Mouse (Mus musculus): Measurements from ENCODE around the gene Prkcd. TPM values are rescaled to one million over a fixed set of nuclear protein-coding genes. Genes with fewer than 3 reads are reported as not detected.
A peak's percentile ranks its signal among the peaks of the same experiment; 100 is the strongest.

Gene Prkcd
- polyA plus RNA-seq, 1 experiment from 2014 or later, result 20.8 TPM

- DNase-seq (ENCODE audit: low spot score), result no peak
These were observed 12.9 kb downstream of the Prkcd start for GRCm38 (mm10) chr14:30612962-30613715.

GRCm38 (mm10) chr14:30612523-30612922 is 13.5 kb downstream of the Prkcd start:
- no peak overlapping the region; the same call in 1 of the 2 replicates for H3K27ac ChIP-seq (replicated peaks)
- H3K4me1 ChIP-seq, result peaks cover 19% of the 10 kb centered on the region
- DNase-seq (ENCODE audit: low spot score), result peak; percentile 82
- H3K36me3 ChIP-seq, result 0 out of 2 replicates have a peak, but pooled peaks cover 2% of the 10 kb centered on the region
- no peak overlapping the region for H3K4me3 ChIP-seq
- H3K9me3 ChIP-seq (replicated peaks), result no peaks in the 10 kb centered on the region
- whole genome bisulfite sequencing, result 19% methylated on average over 7 of the region's 7 CpGs
- no peaks in the 10 kb centered on the region for H3K27me3 ChIP-seq (ENCODE audit: low read depth, poor library complexity, severe bottlenecking)

More at GRCm38 (mm10) chr14:30612962-30613715, 12.9 kb downstream of the Prkcd start:
- Histone ChIP-seq H3K4me1 (peaks cover 19% of the 10 kb centered on the region), H3K36me3 (0 out of 2 replicates have a peak, but pooled peaks cover 2% of the 10 kb centered on the region), H3K4me3 (no peak overlapping the region), H3K27me3 (ENCODE audit: low read depth, poor library complexity, severe bottlenecking) (no peaks in the 10 kb centered on the region), H3K9me3 (replicated peaks) (no peaks in the 10 kb centered on the region), H3K27ac (replicated peaks) (no peak overlapping the region)
- WGBS, result 84% methylated on average over 2 of the region's 2 CpGs

- Histone ChIP-seq H3K36me3 (0 out of 2 replicates have a peak, but pooled peaks cover 2% of the 10 kb centered on the region), H3K27me3 (ENCODE audit: low read depth, poor library complexity, severe bottlenecking) (no peaks in the 10 kb centered on the region), H3K4me1 (peaks cover 19% of the 10 kb centered on the region), H3K4me3 (no peak overlapping the region), H3K9me3 (replicated peaks) (no peaks in the 10 kb centered on the region), H3K27ac (replicated peaks) (peak overlapping the region; percentile 63; the same call in 1 of the 2 replicates)
- 89% methylated on average over 3 of the region's 3 CpGs for WGBS
- no peak for DNase-seq (ENCODE audit: low spot score)
These were observed 15.1 kb downstream of the Prkcd start for GRCm38 (mm10) chr14:30610940-30611339.

GRCm38 (mm10) chr14:30610304-30610703 is 15.7 kb downstream of the Prkcd start:
- no peak overlapping the region for H3K27ac ChIP-seq (replicated peaks)
- peaks cover 19% of the 10 kb centered on the region for H3K4me1 ChIP-seq
- no peaks in the 10 kb centered on the region for H3K9me3 ChIP-seq (replicated peaks)
- DNase-seq (ENCODE audit: low spot score), result no peak
- no peaks in the 10 kb centered on the region for H3K27me3 ChIP-seq (ENCODE audit: low read depth, poor library complexity, severe bottlenecking)
- 80% methylated on average over 2 of the region's 2 CpGs for WGBS
- H3K4me3 ChIP-seq, result no peak overlapping the region
- 0 out of 2 replicates have a peak, but pooled peaks cover 2% of the 10 kb centered on the region for H3K36me3 ChIP-seq

GRCm38 (mm10) chr14:30609499-30609898 is 16.5 kb downstream of the Prkcd start:
- H3K36me3 ChIP-seq, result 0 out of 2 replicates have a peak, but pooled peaks cover 2% of the 10 kb centered on the region
- no peaks in the 10 kb centered on the region for H3K9me3 ChIP-seq (replicated peaks)
- 85% methylated on average over 3 of the region's 3 CpGs for WGBS
- no peaks in the 10 kb centered on the region for H3K27me3 ChIP-seq (ENCODE audit: low read depth, poor library complexity, severe bottlenecking)
- H3K27ac ChIP-seq (replicated peaks), result no peak overlapping the region
- no peak overlapping the region for H3K4me3 ChIP-seq
- no peak for DNase-seq (ENCODE audit: low spot score)
- H3K4me1 ChIP-seq, result peaks cover 19% of the 10 kb centered on the region

- no peak for DNase-seq (ENCODE audit: low spot score)
- Histone ChIP-seq H3K9me3 (replicated peaks) (no peaks in the 10 kb centered on the region), H3K27ac (replicated peaks) (no peak overlapping the region), H3K4me1 (peaks cover 19% of the 10 kb centered on the region), H3K36me3 (0 out of 2 replicates have a peak, but pooled peaks cover 2% of the 10 kb centered on the region), H3K27me3 (ENCODE audit: low read depth, poor library complexity, severe bottlenecking) (no peaks in the 10 kb centered on the region), H3K4me3 (no peak overlapping the region)
- 90% methylated on average over 6 of the region's 6 CpGs for WGBS
These were observed 17.8 kb downstream of the Prkcd start for GRCm38 (mm10) chr14:30608176-30608575.

- DNase-seq (ENCODE audit: low spot score), result no peak
- Histone ChIP-seq H3K27ac (replicated peaks) (no peak overlapping the region), H3K27me3 (ENCODE audit: low read depth, poor library complexity, severe bottlenecking) (no peaks in the 10 kb centered on the region), H3K4me3 (no peak overlapping the region), H3K9me3 (replicated peaks) (no peaks in the 10 kb centered on the region), H3K36me3 (0 out of 2 replicates have a peak, but pooled peaks cover 2% of the 10 kb centered on the region), H3K4me1 (peaks cover 19% of the 10 kb centered on the region)
- WGBS, result 84% methylated on average over 4 of the region's 4 CpGs
These were observed 18.3 kb downstream of the Prkcd start for GRCm38 (mm10) chr14:30607696-30608095.

GRCm38 (mm10) chr14:30606817-30607216 is 19.2 kb downstream of the Prkcd start:
- 88% methylated on average over 5 of the region's 5 CpGs for WGBS
- H3K27me3 ChIP-seq (ENCODE audit: low read depth, poor library complexity, severe bottlenecking), result no peaks in the 10 kb centered on the region
- H3K27ac ChIP-seq (replicated peaks), result peak overlapping the region; percentile 4; the same call in 1 of the 2 replicates
- H3K9me3 ChIP-seq (replicated peaks), result no peaks in the 10 kb centered on the region
- DNase-seq (ENCODE audit: low spot score), result no peak
- H3K36me3 ChIP-seq, result peaks cover 9% of the 10 kb centered on the region
- peaks cover 13% of the 10 kb centered on the region for H3K4me1 ChIP-seq
- H3K4me3 ChIP-seq, result no peak overlapping the region

- H3K9me3 ChIP-seq (replicated peaks), result no peaks in the 10 kb centered on the region
- WGBS, result 87% methylated on average over 2 of the region's 2 CpGs
- H3K4me3 ChIP-seq, result no peak overlapping the region
- H3K27me3 ChIP-seq (ENCODE audit: low read depth, poor library complexity, severe bottlenecking), result no peaks in the 10 kb centered on the region
- DNase-seq (ENCODE audit: low spot score), result no peak
- H3K36me3 ChIP-seq, result peaks cover 24% of the 10 kb centered on the region
- no peak overlapping the region for H3K27ac ChIP-seq (replicated peaks)
- H3K4me1 ChIP-seq, result peaks cover 24% of the 10 kb centered on the region
These were observed 28.9 kb downstream of the Prkcd start for GRCm38 (mm10) chr14:30597142-30597541.

- H3K27ac ChIP-seq (replicated peaks), result no peak overlapping the region
- peaks cover 16% of the 10 kb centered on the region for H3K36me3 ChIP-seq
- H3K4me3 ChIP-seq, result no peak overlapping the region
- WGBS, result 94% methylated on average over 3 of the region's 3 CpGs
- no peaks in the 10 kb centered on the region for H3K27me3 ChIP-seq (ENCODE audit: low read depth, poor library complexity, severe bottlenecking)
- no peaks in the 10 kb centered on the region for H3K9me3 ChIP-seq (replicated peaks)
- no peak for DNase-seq (ENCODE audit: low spot score)
- peaks cover 28% of the 10 kb centered on the region for H3K4me1 ChIP-seq
These were observed 29.6 kb downstream of the Prkcd start for GRCm38 (mm10) chr14:30596407-30596806.

GRCm38 (mm10) chr14:30595576-30596313 is 30.3 kb downstream of the Prkcd start:
- Histone ChIP-seq H3K9me3 (replicated peaks) (no peaks in the 10 kb centered on the region), H3K4me3 (no peak overlapping the region), H3K27ac (replicated peaks) (0 out of 2 replicates have a peak overlapping the region, but pooled peaks have one; percentile 19), H3K4me1 (peaks cover 28% of the 10 kb centered on the region), H3K36me3 (peaks cover 14% of the 10 kb centered on the region), H3K27me3 (ENCODE audit: low read depth, poor library complexity, severe bottlenecking) (no peaks in the 10 kb centered on the region)
- 89% methylated on average over 8 of the region's 8 CpGs for WGBS
- no peak for DNase-seq (ENCODE audit: low spot score)

- H3K9me3 ChIP-seq (replicated peaks), result no peaks in the 10 kb centered on the region
- 28% methylated on average over 7 of the region's 7 CpGs for WGBS
- peak; percentile 83 for DNase-seq (ENCODE audit: low spot score)
- peak overlapping the region; percentile 85 for H3K27ac ChIP-seq (replicated peaks)
- H3K36me3 ChIP-seq, result peaks cover 9% of the 10 kb centered on the region
- no peaks in the 10 kb centered on the region for H3K27me3 ChIP-seq (ENCODE audit: low read depth, poor library complexity, severe bottlenecking)
- peak overlapping the region; percentile 34 for H3K4me3 ChIP-seq
- peaks cover 35% of the 10 kb centered on the region for H3K4me1 ChIP-seq
These were observed 31.8 kb downstream of the Prkcd start for GRCm38 (mm10) chr14:30594092-30594695.

Measured in midbrain, embryonic 10.5 days (tissue).